Mouse (Mus musculus) CD4-positive, CD25-positive, alpha-beta regulatory T cell, adult 4 months (primary cell): ENCODE data around the gene Noa1. TPM values are rescaled to one million over a fixed set of nuclear protein-coding genes. Genes with fewer than 3 reads are reported as not detected.

ENCODE experiments used
- ATAC-seq: one replicate; pipeline ENCODE4 v1.8.0; 2017
- polyA plus RNA-seq, 2 experiments: library from polyadenylated mRNA; unstranded; fragments of 100-300 nt; shearing (Covaris generic); gene quantifications; one replicate each; pipeline ENCODE4 v1.2.1; 2017

Gene Noa1
- polyA plus RNA-seq, 2 experiments from 2014 or later = 2.2 to 5.7 TPM

- peak; percentile 72 for ATAC-seq
These were observed 57.6 kb downstream of the Noa1 start for GRCm38 (mm10) chr5:77252115-77252827.

GRCm38 (mm10) chr5:77251656-77252055 lies 58.2 kb downstream of the Noa1 start:
- no peak for ATAC-seq

- ATAC-seq = no peak
These were observed 59.8 kb downstream of the Noa1 start for GRCm38 (mm10) chr5:77250083-77250482.

GRCm38 (mm10) chr5:77245787-77246671 lies 63.9 kb downstream of the Noa1 start:
- ATAC-seq = peak; percentile 95

GRCm38 (mm10) chr5:77245463-77245786 lies 64.5 kb downstream of the Noa1 start:
- peak; percentile 24 for ATAC-seq

- ATAC-seq = no peak
These were observed 65.4 kb downstream of the Noa1 start for GRCm38 (mm10) chr5:77244331-77244987.

Other genes starting within 250 kb of the Noa1 start
- gene Hopx, start 195.0 kb downstream of the Noa1 start, polyA plus RNA-seq = 10 to 100 TPM; 16.4 to 20.4 TPM
- not detected for gene Spink2, start 98.6 kb downstream of the Noa1 start, polyA plus RNA-seq
- 10 to 100 TPM; 12.7 to 16.2 TPM for gene Rest, start 44.6 kb downstream of the Noa1 start, polyA plus RNA-seq
- 10 to 100 TPM; 53.9 to 67.1 TPM for gene Polr2b, start 63 bp upstream of the Noa1 start, polyA plus RNA-seq
- under 1 TPM in 1 of 2 experiments, not detected in 1; 0.31 TPM for gene Igfbp7, start 98.0 kb upstream of the Noa1 start, polyA plus RNA-seq